Mouse (Mus musculus): Measurements from ENCODE around the gene Asna1. TPM values are rescaled to one million over a fixed set of nuclear protein-coding genes. Genes with fewer than 3 reads are reported as not detected.

Gene Asna1
- polyA plus RNA-seq, 1 experiment from 2014 or later = 130 TPM

DNA sequence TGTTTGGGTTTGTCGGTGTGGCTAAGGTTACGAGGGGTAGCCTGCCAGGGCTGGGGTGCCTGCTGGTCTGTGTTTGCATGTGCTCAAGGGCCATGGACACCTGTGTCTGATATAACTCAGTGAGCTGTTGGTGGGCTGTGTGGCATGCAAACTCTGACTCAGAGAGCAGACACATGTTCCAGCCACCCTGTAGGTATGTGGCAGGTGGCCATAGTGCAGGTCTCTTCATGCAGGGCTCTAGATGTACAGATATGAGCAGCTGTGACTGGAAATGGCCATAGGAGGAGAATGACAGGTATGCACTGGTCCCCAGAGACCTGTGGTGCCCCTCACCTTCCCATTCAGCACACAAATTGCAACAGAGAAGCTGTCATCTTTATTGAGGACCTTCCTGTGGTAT, 42.1 kb upstream of the Asna1 start:
- Histone ChIP-seq H3K27ac (ENCODE audit: low read depth, low read length) (no peak overlapping the region), H3K4me1 (ENCODE audit: control insufficient read depth, insufficient read depth, low read length) (no peaks in the 10 kb centered on the region), H3K27me3 (ENCODE audit: control insufficient read depth, insufficient read depth, low read length) (no peaks in the 10 kb centered on the region), H3K9ac (ENCODE audit: low read length) (no peak overlapping the region), H3K36me3 (ENCODE audit: control insufficient read depth, insufficient read depth, low read length) (peaks cover 4% of the 10 kb centered on the region), H3K9me3 (ENCODE audit: control insufficient read depth, low read length) (no peaks in the 10 kb centered on the region), H3K4me2 (ENCODE audit: low read depth) (no peak overlapping the region), H3K4me3 (ENCODE audit: low read depth, low read length) (no peak overlapping the region)
- ATAC-seq (ENCODE audit: insufficient read depth, low FRiP score, low TSS enrichment) = no peak
- no peak for DNase-seq (ENCODE audit: low spot score)
- 98% methylated on average over 2 of the region's 2 CpGs for WGBS

GRCm38 (mm10) chr8:85065213-85065612, 40.1 kb upstream of the Asna1 start:
- ATAC-seq (ENCODE audit: insufficient read depth, low FRiP score, low TSS enrichment) = no peak
- no peak overlapping the region for H3K4me2 ChIP-seq (ENCODE audit: low read depth)
- no peak overlapping the region for H3K27ac ChIP-seq (ENCODE audit: low read depth, low read length)
- H3K4me1 ChIP-seq (ENCODE audit: control insufficient read depth, insufficient read depth, low read length) = peaks cover 8% of the 10 kb centered on the region
- no peaks in the 10 kb centered on the region for H3K27me3 ChIP-seq (ENCODE audit: control insufficient read depth, insufficient read depth, low read length)
- H3K4me3 ChIP-seq (ENCODE audit: low read depth, low read length) = no peak overlapping the region
- 35% methylated on average over 2 of the region's 2 CpGs for WGBS
- H3K9me3 ChIP-seq (ENCODE audit: control insufficient read depth, low read length) = no peaks in the 10 kb centered on the region
- H3K9ac ChIP-seq (ENCODE audit: low read length) = no peak overlapping the region
- no peak for DNase-seq (ENCODE audit: low spot score)
- peaks cover 4% of the 10 kb centered on the region for H3K36me3 ChIP-seq (ENCODE audit: control insufficient read depth, insufficient read depth, low read length)

GRCm38 (mm10) chr8:85062603-85063002, 37.5 kb upstream of the Asna1 start:
- no peak for DNase-seq (ENCODE audit: low spot score)
- H3K4me3 ChIP-seq (ENCODE audit: low read depth, low read length) = no peak overlapping the region
- H3K4me1 ChIP-seq (ENCODE audit: control insufficient read depth, insufficient read depth, low read length) = peaks cover 8% of the 10 kb centered on the region
- WGBS = 97% methylated on average over 4 of the region's 4 CpGs
- peaks cover 4% of the 10 kb centered on the region for H3K36me3 ChIP-seq (ENCODE audit: control insufficient read depth, insufficient read depth, low read length)
- no peaks in the 10 kb centered on the region for H3K27me3 ChIP-seq (ENCODE audit: control insufficient read depth, insufficient read depth, low read length)
- no peak overlapping the region for H3K9ac ChIP-seq (ENCODE audit: low read length)
- ATAC-seq (ENCODE audit: insufficient read depth, low FRiP score, low TSS enrichment) = no peak
- no peak overlapping the region for H3K4me2 ChIP-seq (ENCODE audit: low read depth)
- H3K27ac ChIP-seq (ENCODE audit: low read depth, low read length) = no peak overlapping the region
- no peaks in the 10 kb centered on the region for H3K9me3 ChIP-seq (ENCODE audit: control insufficient read depth, low read length)

- ATAC-seq (ENCODE audit: insufficient read depth, low FRiP score, low TSS enrichment) = peak; percentile 93
- peaks cover 4% of the 10 kb centered on the region for H3K36me3 ChIP-seq (ENCODE audit: control insufficient read depth, insufficient read depth, low read length)
- H3K4me3 ChIP-seq (ENCODE audit: low read depth, low read length) = peak within 1 kb of the TSS; percentile 75
- under 1% methylated on average over 52 of the region's 53 CpGs for WGBS
- peak within 1 kb of the TSS; percentile 75 for H3K9ac ChIP-seq (ENCODE audit: low read length)
- H3K9me3 ChIP-seq (ENCODE audit: control insufficient read depth, low read length) = no peaks in the 10 kb centered on the region
- H3K4me1 ChIP-seq (ENCODE audit: control insufficient read depth, insufficient read depth, low read length) = peaks cover 8% of the 10 kb centered on the region
- no peak within 1 kb of the TSS for H3K27ac ChIP-seq (ENCODE audit: low read depth, low read length)
- peak within 1 kb of the TSS; percentile 95 for H3K4me2 ChIP-seq (ENCODE audit: low read depth)
- H3K27me3 ChIP-seq (ENCODE audit: control insufficient read depth, insufficient read depth, low read length) = no peaks in the 10 kb centered on the region
- peak; percentile 91 for DNase-seq (ENCODE audit: low spot score)
These were observed 35.0 kb upstream of the Asna1 start, which contains the start of gene Fbxw9 for GRCm38 (mm10) chr8:85059879-85060616. TSS of gene Fbxw9 (plus strand) at chr8:85060055.

- WGBS = 87% methylated on average over 7 of the region's 7 CpGs
- Histone ChIP-seq H3K9me3 (ENCODE audit: control insufficient read depth, low read length) (no peaks in the 10 kb centered on the region), H3K36me3 (ENCODE audit: control insufficient read depth, insufficient read depth, low read length) (peaks cover 24% of the 10 kb centered on the region), H3K9ac (ENCODE audit: low read length) (no peak overlapping the region), H3K27ac (ENCODE audit: low read depth, low read length) (no peak overlapping the region), H3K27me3 (ENCODE audit: control insufficient read depth, insufficient read depth, low read length) (no peaks in the 10 kb centered on the region), H3K4me2 (ENCODE audit: low read depth) (no peak overlapping the region), H3K4me3 (ENCODE audit: low read depth, low read length) (no peak overlapping the region), H3K4me1 (ENCODE audit: control insufficient read depth, insufficient read depth, low read length) (peaks cover 8% of the 10 kb centered on the region)
- no peak for DNase-seq (ENCODE audit: low spot score)
- ATAC-seq (ENCODE audit: insufficient read depth, low FRiP score, low TSS enrichment) = no peak
These were observed 32.3 kb upstream of the Asna1 start for GRCm38 (mm10) chr8:85057367-85057766.

DNA sequence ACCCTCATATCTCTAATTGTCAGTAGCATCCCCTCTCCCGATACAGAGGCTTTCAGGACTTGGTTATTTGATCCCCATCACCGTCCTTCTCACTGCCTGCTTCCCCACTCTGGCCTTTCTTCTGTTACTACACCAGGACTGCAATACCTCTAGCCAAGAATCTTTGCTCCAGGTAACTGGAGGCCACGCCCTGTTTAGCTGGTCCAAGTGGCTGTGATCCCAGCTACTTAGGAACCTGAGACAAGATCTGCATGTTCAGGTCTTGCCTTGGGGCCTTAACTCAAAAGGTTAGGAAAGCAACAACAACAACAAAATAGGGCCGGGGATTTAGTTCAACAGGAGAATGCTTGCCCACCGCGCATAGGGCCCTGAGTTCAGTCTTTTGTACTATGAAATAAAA, 18.5 kb upstream of the Asna1 start:
- Histone ChIP-seq H3K4me2 (ENCODE audit: low read depth) (no peak overlapping the region), H3K9ac (ENCODE audit: low read length) (no peak overlapping the region), H3K9me3 (ENCODE audit: control insufficient read depth, low read length) (no peaks in the 10 kb centered on the region), H3K27me3 (ENCODE audit: control insufficient read depth, insufficient read depth, low read length) (no peaks in the 10 kb centered on the region), H3K27ac (ENCODE audit: low read depth, low read length) (no peak overlapping the region), H3K36me3 (ENCODE audit: control insufficient read depth, insufficient read depth, low read length) (peaks cover 26% of the 10 kb centered on the region), H3K4me3 (ENCODE audit: low read depth, low read length) (no peak overlapping the region), H3K4me1 (ENCODE audit: control insufficient read depth, insufficient read depth, low read length) (peaks cover 3% of the 10 kb centered on the region; the same call in 1 of the 2 replicates)
- 92% methylated on average over 6 of the region's 6 CpGs for WGBS
- no peak for DNase-seq (ENCODE audit: low spot score)
- no peak for ATAC-seq (ENCODE audit: insufficient read depth, low FRiP score, low TSS enrichment)

DNA sequence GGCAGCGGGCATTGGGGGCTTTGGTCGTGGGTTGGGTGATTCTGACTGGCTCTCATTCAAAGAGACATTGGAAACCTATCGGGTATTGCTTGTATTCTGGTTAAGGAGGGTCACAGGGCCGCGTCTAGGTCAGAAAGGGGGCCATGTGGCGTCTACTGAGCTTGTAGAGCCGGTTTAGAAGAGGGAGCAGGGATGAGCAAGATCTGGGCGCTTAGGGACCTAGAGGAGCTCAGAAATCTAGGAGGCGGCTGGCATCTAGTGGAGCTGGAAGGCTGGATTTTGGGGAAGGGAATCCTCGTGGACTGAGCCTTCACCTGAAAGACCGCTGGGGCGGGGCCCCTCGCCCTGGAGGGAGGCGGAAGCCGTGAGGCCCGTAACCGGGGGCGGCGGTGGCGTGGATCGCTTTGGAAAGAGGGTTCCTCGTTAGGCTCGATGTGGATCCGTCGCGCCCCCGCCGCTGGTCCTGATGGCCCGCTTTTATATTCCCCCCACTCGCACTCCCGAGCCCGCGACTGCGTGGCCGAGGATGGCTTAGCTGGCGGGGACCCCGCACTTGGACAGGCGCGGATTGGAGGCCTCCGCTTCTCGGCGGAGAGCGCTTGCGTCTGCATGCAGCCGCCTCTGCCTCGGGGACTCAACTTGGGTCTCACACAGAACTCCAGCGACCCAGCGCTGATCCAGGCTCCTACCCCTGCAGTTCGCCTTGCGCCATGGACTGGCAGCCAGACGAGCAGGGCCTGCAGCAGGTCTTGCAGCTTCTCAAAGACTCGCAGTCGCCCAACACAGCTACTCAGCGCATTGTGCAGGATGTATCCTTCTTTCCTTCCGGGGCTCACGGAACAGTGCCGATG, 12.8 kb upstream of the Asna1 start:
- Histone ChIP-seq H3K4me2 (ENCODE audit: low read depth) (peak overlapping the region; percentile 98), H3K4me3 (ENCODE audit: low read depth, low read length) (peak overlapping the region; percentile 79), H3K27ac (ENCODE audit: low read depth, low read length) (peak overlapping the region; percentile 98), H3K9ac (ENCODE audit: low read length) (peak overlapping the region; percentile 93), H3K9me3 (ENCODE audit: control insufficient read depth, low read length) (no peaks in the 10 kb centered on the region), H3K27me3 (ENCODE audit: control insufficient read depth, insufficient read depth, low read length) (no peaks in the 10 kb centered on the region), H3K4me1 (ENCODE audit: control insufficient read depth, insufficient read depth, low read length) (peaks cover 14% of the 10 kb centered on the region; the same call in 1 of the 2 replicates), H3K36me3 (ENCODE audit: control insufficient read depth, insufficient read depth, low read length) (peaks cover 13% of the 10 kb centered on the region)
- under 1% methylated on average over 57 of the region's 57 CpGs for WGBS
- DNase-seq (ENCODE audit: low spot score) (peak; percentile 48), ATAC-seq (ENCODE audit: insufficient read depth, low FRiP score, low TSS enrichment) (no peak)

DNA sequence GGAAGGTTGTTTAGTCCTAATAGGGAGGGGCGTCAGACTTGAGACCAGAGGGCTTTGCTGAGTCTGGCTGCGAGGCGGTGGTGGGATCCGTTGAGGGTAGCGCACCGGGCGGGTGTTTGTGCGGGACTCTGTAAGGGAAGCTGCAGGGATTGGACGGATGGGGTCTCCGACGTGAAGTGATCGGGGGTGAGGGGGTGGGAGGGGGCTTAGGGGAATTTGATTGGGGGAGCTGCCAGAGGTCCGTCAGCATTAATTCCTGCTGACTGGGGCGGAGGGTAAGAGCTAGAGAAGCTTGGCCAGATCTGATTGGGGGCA, 12.2 kb upstream of the Asna1 start:
- H3K9me3 ChIP-seq (ENCODE audit: control insufficient read depth, low read length) = no peaks in the 10 kb centered on the region
- H3K4me1 ChIP-seq (ENCODE audit: control insufficient read depth, insufficient read depth, low read length) = peaks cover 14% of the 10 kb centered on the region; the same call in 1 of the 2 replicates
- under 1% methylated on average over 14 of the region's 14 CpGs for WGBS
- ATAC-seq (ENCODE audit: insufficient read depth, low FRiP score, low TSS enrichment) = peak; percentile 69
- H3K9ac ChIP-seq (ENCODE audit: low read length) = peak overlapping the region; percentile 93
- peak overlapping the region; percentile 79 for H3K4me3 ChIP-seq (ENCODE audit: low read depth, low read length)
- peak overlapping the region; percentile 98 for H3K27ac ChIP-seq (ENCODE audit: low read depth, low read length)
- H3K27me3 ChIP-seq (ENCODE audit: control insufficient read depth, insufficient read depth, low read length) = no peaks in the 10 kb centered on the region
- H3K4me2 ChIP-seq (ENCODE audit: low read depth) = peak overlapping the region; percentile 98
- peaks cover 14% of the 10 kb centered on the region for H3K36me3 ChIP-seq (ENCODE audit: control insufficient read depth, insufficient read depth, low read length)
- DNase-seq (ENCODE audit: low spot score) = peak; percentile 69
